Mouse (Mus musculus) heart, adult 9 months (tissue): ENCODE data around the gene Gpr33.

Experiments used
- DNase-seq, 2 experiments: peaks; one replicate each; pipeline ENCODE4 v3.0.0; 2022; ENCODE audit warnings: low spot score in 2 of 2

Gene Gpr33

GRCm38 (mm10) chr12:52027963-52028362 is at the start of gene Gpr33:
TSS of gene Gpr33 (minus strand) at chr12:52028063.
- no peak for DNase-seq

- peak in 1 of 2 experiments; percentile 13 for DNase-seq
Measured at GRCm38 (mm10) chr12:52049324-52049723, 21.5 kb upstream of the Gpr33 start.

- no peak for DNase-seq
Measured at GRCm38 (mm10) chr12:52046371-52046770, 18.5 kb upstream of the Gpr33 start.

- no peak for DNase-seq
Measured at GRCm38 (mm10) chr12:52042818-52043336, 15.0 kb upstream of the Gpr33 start.

- DNase-seq = no peak
Measured at GRCm38 (mm10) chr12:52038352-52038751, 10.5 kb upstream of the Gpr33 start.

- no peak for DNase-seq
Measured at GRCm38 (mm10) chr12:52034956-52035355, 7.1 kb upstream of the Gpr33 start.

GRCm38 (mm10) chr12:52032276-52032675 is 4.4 kb upstream of the Gpr33 start:
- no peak for DNase-seq

GRCm38 (mm10) chr12:52014494-52015029 is 13.3 kb downstream of the Gpr33 start:
- no peak for DNase-seq

GRCm38 (mm10) chr12:52014044-52014443 is 13.8 kb downstream of the Gpr33 start:
- no peak for DNase-seq

- DNase-seq = no peak
Measured at GRCm38 (mm10) chr12:52013274-52013673, 14.6 kb downstream of the Gpr33 start.

GRCm38 (mm10) chr12:52012159-52012558 is 15.7 kb downstream of the Gpr33 start:
- no peak for DNase-seq

GRCm38 (mm10) chr12:52010630-52010961 is 17.3 kb downstream of the Gpr33 start:
- DNase-seq = no peak

- no peak for DNase-seq
Measured at GRCm38 (mm10) chr12:52009928-52010629, 17.8 kb downstream of the Gpr33 start.

GRCm38 (mm10) chr12:52006633-52006994 is 21.2 kb downstream of the Gpr33 start:
- no peak for DNase-seq

GRCm38 (mm10) chr12:52005877-52006632 is 21.8 kb downstream of the Gpr33 start, which contains the start of gene Dtd2:
TSS of gene Dtd2 (minus strand) at chr12:52006501.
- peak; percentile 88 to 89 for DNase-seq

GRCm38 (mm10) chr12:52002746-52003145 is 25.1 kb downstream of the Gpr33 start:
- DNase-seq = no peak

GRCm38 (mm10) chr12:52001544-52001943 is 26.3 kb downstream of the Gpr33 start:
- peak; percentile 52 to 79 for DNase-seq

GRCm38 (mm10) chr12:51998366-51998932 is 29.4 kb downstream of the Gpr33 start:
- DNase-seq = no peak

- DNase-seq = no peak
Measured at GRCm38 (mm10) chr12:51995738-51996536, 31.9 kb downstream of the Gpr33 start.

GRCm38 (mm10) chr12:51990629-51991028 is 37.2 kb downstream of the Gpr33 start:
- no peak for DNase-seq

GRCm38 (mm10) chr12:51988536-51988935 is 39.3 kb downstream of the Gpr33 start:
- DNase-seq = no peak

GRCm38 (mm10) chr12:51985826-51986225 is 42.0 kb downstream of the Gpr33 start:
- DNase-seq = peak; percentile 25 to 26
